Mouse (Mus musculus): Measurements from ENCODE around the gene Unc5c. TPM values are rescaled to one million over a fixed set of nuclear protein-coding genes. Genes with fewer than 3 reads are reported as not detected.
A peak's percentile ranks its signal among the peaks of the same experiment; 100 is the strongest.

Unc5c gene
- polyA plus RNA-seq, 1 experiment from 2014 or later = 4.4 TPM

GRCm38 (mm10) chr3:141581892-141582214, 116.8 kb downstream of the Unc5c start:
- Histone ChIP-seq H3K9me3 (replicated peaks; ENCODE audit: control insufficient read depth, low read length) (no peaks in the 10 kb centered on the region), H3K27ac (ENCODE audit: low read depth, low read length) (no peak overlapping the region), H3K4me1 (ENCODE audit: control insufficient read depth, insufficient read depth, low read length) (peaks cover 6% of the 10 kb centered on the region), H3K4me3 (ENCODE audit: low read depth, low read length) (no peak overlapping the region), H3K27me3 (replicated peaks; ENCODE audit: control insufficient read depth, insufficient read depth, low read length) (peaks cover 10% of the 10 kb centered on the region), H3K9ac (ENCODE audit: low read length) (no peak overlapping the region), H3K4me2 (ENCODE audit: low read length) (no peak overlapping the region), H3K36me3 (ENCODE audit: control insufficient read depth, insufficient read depth, low read length) (no peaks in the 10 kb centered on the region)
- ATAC-seq (peak; percentile 54), DNase-seq (ENCODE audit: low spot score) (no peak)

- Histone ChIP-seq H3K36me3 (ENCODE audit: control insufficient read depth, insufficient read depth, low read length) (no peaks in the 10 kb centered on the region), H3K9ac (ENCODE audit: low read length) (no peak overlapping the region), H3K9me3 (replicated peaks; ENCODE audit: control insufficient read depth, low read length) (no peaks in the 10 kb centered on the region), H3K27ac (ENCODE audit: low read depth, low read length) (no peak overlapping the region), H3K4me3 (ENCODE audit: low read depth, low read length) (no peak overlapping the region), H3K4me2 (ENCODE audit: low read length) (no peak overlapping the region), H3K27me3 (replicated peaks; ENCODE audit: control insufficient read depth, insufficient read depth, low read length) (peaks cover 22% of the 10 kb centered on the region), H3K4me1 (ENCODE audit: control insufficient read depth, insufficient read depth, low read length) (peaks cover 6% of the 10 kb centered on the region)
- 89% methylated on average over 1 of the region's 1 CpGs for WGBS
- DNase-seq (ENCODE audit: low spot score) (no peak), ATAC-seq (no peak)
Measured at GRCm38 (mm10) chr3:141583180-141583579, 118.2 kb downstream of the Unc5c start.

DNA sequence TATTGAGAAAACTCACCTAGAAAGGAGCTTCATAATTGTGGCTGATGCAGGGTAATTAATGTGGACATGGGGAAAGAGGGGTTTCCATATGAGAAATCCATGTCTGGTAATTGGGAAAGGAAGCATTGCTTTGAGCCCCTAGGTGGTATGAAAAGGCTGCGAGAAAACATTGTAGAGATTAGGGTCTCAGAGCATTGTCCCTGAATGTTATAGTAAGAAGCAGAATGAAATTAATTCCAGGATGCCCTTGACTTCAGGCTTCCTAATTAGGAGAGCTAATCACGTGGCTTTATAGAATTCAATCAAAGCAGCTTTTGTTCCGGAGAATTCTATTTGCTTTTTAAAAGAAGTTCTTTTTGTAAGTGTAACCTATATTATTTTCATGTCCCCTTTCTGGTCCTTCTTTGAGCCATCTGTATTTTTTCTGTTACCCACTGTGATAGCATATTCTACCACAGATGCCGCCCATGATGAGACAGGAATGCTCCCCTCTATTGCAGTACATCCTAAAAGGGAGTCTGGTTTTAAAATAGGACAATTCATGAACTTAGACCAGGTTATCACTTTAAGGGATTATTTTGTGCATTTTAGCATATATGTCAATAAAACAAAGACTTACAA, 124.5 kb downstream of the Unc5c start:
- peaks cover 30% of the 10 kb centered on the region for H3K27me3 ChIP-seq (replicated peaks; ENCODE audit: control insufficient read depth, insufficient read depth, low read length)
- ATAC-seq (no peak), DNase-seq (ENCODE audit: low spot score) (no peak)
- H3K4me3 ChIP-seq (ENCODE audit: low read depth, low read length) = no peak overlapping the region
- no peaks in the 10 kb centered on the region for H3K36me3 ChIP-seq (ENCODE audit: control insufficient read depth, insufficient read depth, low read length)
- H3K9me3 ChIP-seq (replicated peaks; ENCODE audit: control insufficient read depth, low read length) = no peaks in the 10 kb centered on the region
- H3K4me2 ChIP-seq (ENCODE audit: low read length) = no peak overlapping the region
- H3K4me1 ChIP-seq (ENCODE audit: control insufficient read depth, insufficient read depth, low read length) = peaks cover 5% of the 10 kb centered on the region; the same call in 1 of the 2 replicates
- H3K9ac ChIP-seq (ENCODE audit: low read length) = no peak overlapping the region
- WGBS = 7% methylated on average over 4 of the region's 4 CpGs
- H3K27ac ChIP-seq (ENCODE audit: low read depth, low read length) = no peak overlapping the region

DNA sequence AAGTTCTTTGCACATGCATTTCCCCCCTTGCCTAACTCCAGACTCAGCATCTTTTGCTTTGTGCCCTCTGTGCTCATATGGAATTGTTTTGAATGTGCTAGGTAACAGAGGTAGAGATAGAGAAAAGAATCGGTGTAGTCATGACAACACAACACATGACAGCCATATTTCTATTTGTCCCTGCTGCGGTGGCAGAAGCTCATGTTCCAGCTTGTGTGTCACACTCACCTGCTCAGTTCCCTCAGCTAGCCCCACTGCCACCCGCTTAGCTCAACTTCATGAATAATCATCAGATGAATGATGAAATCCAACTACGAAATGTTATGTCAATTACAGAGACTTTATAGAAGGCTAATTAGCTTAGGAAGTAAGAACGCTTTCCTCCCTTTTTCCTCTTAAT, 128.2 kb downstream of the Unc5c start:
- H3K9me3 ChIP-seq (replicated peaks; ENCODE audit: control insufficient read depth, low read length) = no peaks in the 10 kb centered on the region
- H3K36me3 ChIP-seq (ENCODE audit: control insufficient read depth, insufficient read depth, low read length) = no peaks in the 10 kb centered on the region
- peaks cover 11% of the 10 kb centered on the region for H3K27me3 ChIP-seq (replicated peaks; ENCODE audit: control insufficient read depth, insufficient read depth, low read length)
- H3K27ac ChIP-seq (ENCODE audit: low read depth, low read length) = no peak overlapping the region
- peaks cover 5% of the 10 kb centered on the region; the same call in 1 of the 2 replicates for H3K4me1 ChIP-seq (ENCODE audit: control insufficient read depth, insufficient read depth, low read length)
- H3K4me2 ChIP-seq (ENCODE audit: low read length) = no peak overlapping the region
- H3K4me3 ChIP-seq (ENCODE audit: low read depth, low read length) = no peak overlapping the region
- no peak for ATAC-seq
- no peak for DNase-seq (ENCODE audit: low spot score)
- WGBS = 35% methylated on average over 5 of the region's 5 CpGs
- H3K9ac ChIP-seq (ENCODE audit: low read length) = no peak overlapping the region

GRCm38 (mm10) chr3:141594120-141594519, 129.1 kb downstream of the Unc5c start:
- H3K4me2 ChIP-seq (ENCODE audit: low read length) = no peak overlapping the region
- no peaks in the 10 kb centered on the region for H3K9me3 ChIP-seq (replicated peaks; ENCODE audit: control insufficient read depth, low read length)
- no peak overlapping the region for H3K4me3 ChIP-seq (ENCODE audit: low read depth, low read length)
- H3K4me1 ChIP-seq (ENCODE audit: control insufficient read depth, insufficient read depth, low read length) = peaks cover 5% of the 10 kb centered on the region; the same call in 1 of the 2 replicates
- DNase-seq (ENCODE audit: low spot score) (no peak), ATAC-seq (no peak)
- H3K9ac ChIP-seq (ENCODE audit: low read length) = no peak overlapping the region
- 90% methylated on average over 5 of the region's 5 CpGs for WGBS
- peaks cover 9% of the 10 kb centered on the region; the same call in 1 of the 2 replicates for H3K27me3 ChIP-seq (replicated peaks; ENCODE audit: control insufficient read depth, insufficient read depth, low read length)
- no peak overlapping the region for H3K27ac ChIP-seq (ENCODE audit: low read depth, low read length)
- H3K36me3 ChIP-seq (ENCODE audit: control insufficient read depth, insufficient read depth, low read length) = no peaks in the 10 kb centered on the region

GRCm38 (mm10) chr3:141595073-141595472, 130.1 kb downstream of the Unc5c start:
- WGBS = 27% methylated on average over 3 of the region's 3 CpGs
- 0 out of 2 replicates have a peak, but pooled peaks cover 3% of the 10 kb centered on the region for H3K4me1 ChIP-seq (ENCODE audit: control insufficient read depth, insufficient read depth, low read length)
- no peak overlapping the region for H3K4me3 ChIP-seq (ENCODE audit: low read depth, low read length)
- H3K27me3 ChIP-seq (replicated peaks; ENCODE audit: control insufficient read depth, insufficient read depth, low read length) = peaks cover 8% of the 10 kb centered on the region; the same call in 1 of the 2 replicates
- no peak for ATAC-seq
- no peak overlapping the region for H3K4me2 ChIP-seq (ENCODE audit: low read length)
- no peaks in the 10 kb centered on the region for H3K36me3 ChIP-seq (ENCODE audit: control insufficient read depth, insufficient read depth, low read length)
- no peak for DNase-seq (ENCODE audit: low spot score)
- no peaks in the 10 kb centered on the region for H3K9me3 ChIP-seq (replicated peaks; ENCODE audit: control insufficient read depth, low read length)
- H3K9ac ChIP-seq (ENCODE audit: low read length) = no peak overlapping the region
- H3K27ac ChIP-seq (ENCODE audit: low read depth, low read length) = no peak overlapping the region

- ATAC-seq (no peak), DNase-seq (ENCODE audit: low spot score) (no peak)
- H3K4me3 ChIP-seq (ENCODE audit: low read depth, low read length) = no peak overlapping the region
Measured at GRCm38 (mm10) chr3:141596461-141596860, 131.4 kb downstream of the Unc5c start.

DNA sequence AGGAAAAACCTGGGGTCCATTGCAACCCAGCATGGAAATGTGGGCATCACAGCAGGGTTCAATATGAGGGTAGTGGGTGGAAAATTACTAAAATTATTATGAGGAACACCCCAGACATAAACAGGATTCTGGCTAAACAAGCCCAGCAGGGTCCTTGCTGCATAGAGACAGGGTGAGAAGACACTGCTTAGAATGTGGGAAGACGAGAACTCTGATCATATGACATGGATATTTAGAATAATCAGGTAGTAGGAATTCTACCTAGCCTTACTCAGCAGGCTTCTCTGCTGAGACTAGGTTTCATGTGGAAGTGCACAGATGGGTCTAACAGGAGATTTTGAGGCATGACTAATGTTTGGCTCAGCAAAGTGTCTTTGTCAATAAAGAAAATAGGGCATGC, 131.9 kb downstream of the Unc5c start:
- Histone ChIP-seq H3K4me2 (ENCODE audit: low read length) (no peak overlapping the region), H3K36me3 (ENCODE audit: control insufficient read depth, insufficient read depth, low read length) (no peaks in the 10 kb centered on the region), H3K9me3 (replicated peaks; ENCODE audit: control insufficient read depth, low read length) (no peaks in the 10 kb centered on the region), H3K27me3 (replicated peaks; ENCODE audit: control insufficient read depth, insufficient read depth, low read length) (peaks cover 2% of the 10 kb centered on the region; the same call in 1 of the 2 replicates), H3K9ac (ENCODE audit: low read length) (no peak overlapping the region), H3K4me1 (ENCODE audit: control insufficient read depth, insufficient read depth, low read length) (peaks cover 8% of the 10 kb centered on the region; the same call in 1 of the 2 replicates), H3K4me3 (ENCODE audit: low read depth, low read length) (no peak overlapping the region), H3K27ac (ENCODE audit: low read depth, low read length) (no peak overlapping the region)
- ATAC-seq = no peak
- no peak for DNase-seq (ENCODE audit: low spot score)
- 73% methylated on average over 1 of the region's 1 CpGs for whole genome bisulfite sequencing

More at GRCm38 (mm10) chr3:141596461-141596860, 131.4 kb downstream of the Unc5c start:
- Histone ChIP-seq H3K4me2 (ENCODE audit: low read length) (no peak overlapping the region), H3K27me3 (replicated peaks; ENCODE audit: control insufficient read depth, insufficient read depth, low read length) (peaks cover 2% of the 10 kb centered on the region; the same call in 1 of the 2 replicates), H3K4me1 (ENCODE audit: control insufficient read depth, insufficient read depth, low read length) (peaks cover 8% of the 10 kb centered on the region; the same call in 1 of the 2 replicates), H3K9me3 (replicated peaks; ENCODE audit: control insufficient read depth, low read length) (no peaks in the 10 kb centered on the region), H3K36me3 (ENCODE audit: control insufficient read depth, insufficient read depth, low read length) (no peaks in the 10 kb centered on the region), H3K9ac (ENCODE audit: low read length) (no peak overlapping the region), H3K27ac (ENCODE audit: low read depth, low read length) (no peak overlapping the region)
- 77% methylated on average over 3 of the region's 3 CpGs for WGBS

- no peak for ATAC-seq
- H3K36me3 ChIP-seq (ENCODE audit: control insufficient read depth, insufficient read depth, low read length) = no peaks in the 10 kb centered on the region
- no peak for DNase-seq (ENCODE audit: low spot score)
- no peak overlapping the region for H3K4me3 ChIP-seq (ENCODE audit: low read depth, low read length)
- H3K27ac ChIP-seq (ENCODE audit: low read depth, low read length) = no peak overlapping the region
- H3K9ac ChIP-seq (ENCODE audit: low read length) = no peak overlapping the region
- H3K27me3 ChIP-seq (replicated peaks; ENCODE audit: control insufficient read depth, insufficient read depth, low read length) = peaks cover 2% of the 10 kb centered on the region; the same call in 1 of the 2 replicates
- 41% methylated on average over 2 of the region's 2 CpGs for WGBS
- H3K4me1 ChIP-seq (ENCODE audit: control insufficient read depth, insufficient read depth, low read length) = peaks cover 8% of the 10 kb centered on the region; the same call in 1 of the 2 replicates
- H3K4me2 ChIP-seq (ENCODE audit: low read length) = no peak overlapping the region
- H3K9me3 ChIP-seq (replicated peaks; ENCODE audit: control insufficient read depth, low read length) = no peaks in the 10 kb centered on the region
Measured at GRCm38 (mm10) chr3:141597974-141598373, 133.0 kb downstream of the Unc5c start.
